Comparison of ENCODE assay signal across 8 mouse cellular contexts in the genomic region with DNA sequence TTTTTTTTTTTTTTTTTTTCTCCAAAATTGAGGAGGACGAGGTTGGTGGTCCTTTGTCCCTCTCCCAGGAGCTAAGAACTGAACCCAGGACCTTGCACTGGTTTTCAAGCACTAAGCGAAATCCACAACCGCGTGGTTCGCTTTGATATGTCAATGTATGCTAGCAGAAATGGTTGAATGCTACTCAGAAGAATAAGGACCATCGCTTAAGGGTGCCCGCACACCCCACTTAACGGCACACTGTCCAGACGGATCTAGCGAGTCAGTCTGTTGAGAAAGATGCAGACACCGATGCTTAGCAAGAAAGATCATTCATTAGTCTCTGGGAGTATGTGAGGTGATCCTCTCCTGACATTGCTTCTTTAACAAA. TPM values are rescaled to one million over a fixed set of nuclear protein-coding genes. Genes with fewer than 3 reads are reported as not detected.
DNase-seq lines count a peak whose midpoint lies in the region; ATAC-seq and TF ChIP-seq lines count a peak whose summit lies in the region.

No protein-coding gene starts in this region.

- peak; percentile 29; the same call in 1 of the 2 replicates for ATAC-seq in limb, embryonic 14.5 days (ENCODE audit: low FRiP score, low read depth)
- ATAC-seq in stomach, embryonic 15.5 days (ENCODE audit: insufficient read depth, low FRiP score, low read depth) = 0 out of 2 replicates have a peak, but pooled peaks have one; percentile 7

- H3K4me1 ChIP-seq in cerebellum, adult 2 months (ENCODE audit: control insufficient read depth, insufficient read depth, low read length) = no peaks in the 10 kb centered on the region
- peaks cover 18% of the 10 kb centered on the region for H3K4me1 ChIP-seq in thymus, adult 2 months (replicated peaks; ENCODE audit: control insufficient read depth, insufficient read depth, low read length)
- H3K4me1 ChIP-seq in limb, embryonic 14.5 days (ENCODE audit: control insufficient read depth, insufficient read depth, low read length) = peaks cover 5% of the 10 kb centered on the region; the same call in 1 of the 2 replicates
- H3K4me1 ChIP-seq in stomach, embryonic 15.5 days = peaks cover 12% of the 10 kb centered on the region

- intact Hi-C loops in left cerebral cortex, postnatal 10 days (cut with DNase I) = no loop called here

- 0 out of 2 replicates have a peak overlapping the region, but pooled peaks have one; percentile 4 for H3K27ac ChIP-seq in cerebellum, adult 2 months (ENCODE audit: insufficient read depth, low read length)
- H3K27ac ChIP-seq in thymus, adult 2 months (ENCODE audit: control insufficient read depth, insufficient read depth, low read length) = peak overlapping the region; percentile 70
- H3K27ac ChIP-seq in limb, embryonic 14.5 days (replicated peaks; ENCODE audit: low read depth, low read length) = no peak overlapping the region
- peak overlapping the region; percentile 76 for H3K27ac ChIP-seq in stomach, embryonic 15.5 days

- TF ChIP-seq CTCF in cerebellum, adult 2 months (IDR thresholded peaks at IDR 0.05; ENCODE audit: borderline replicate concordance, insufficient read depth, low read depth, low read length) = no peak
- no peak for TF ChIP-seq CTCF in thymus, adult 2 months (IDR thresholded peaks at IDR 0.05; ENCODE audit: borderline replicate concordance, control insufficient read depth, extremely low read depth, insufficient read depth, low read length, poor library complexity)

- 0 out of 2 replicates have a peak overlapping the region, but pooled peaks have one; percentile 31 for H3K9ac ChIP-seq in limb, embryonic 14.5 days (ENCODE audit: low read depth, low read length, severe bottlenecking)
- no peak overlapping the region for H3K9ac ChIP-seq in stomach, embryonic 15.5 days

- H3K36me3 ChIP-seq in thymus, adult 2 months (ENCODE audit: control insufficient read depth, insufficient read depth, low read length) = peaks cover 16% of the 10 kb centered on the region
- peaks cover 20% of the 10 kb centered on the region for H3K36me3 ChIP-seq in limb, embryonic 14.5 days (ENCODE audit: control insufficient read depth, insufficient read depth, low read length)
- 0 out of 2 replicates have a peak, but pooled peaks cover 10% of the 10 kb centered on the region for H3K36me3 ChIP-seq in stomach, embryonic 15.5 days

- no peaks in the 10 kb centered on the region for H3K27me3 ChIP-seq in cerebellum, adult 2 months (ENCODE audit: control insufficient read depth, insufficient read depth, low read length)
- no peaks in the 10 kb centered on the region for H3K27me3 ChIP-seq in thymus, adult 2 months (ENCODE audit: control insufficient read depth, insufficient read depth, low read length)
- no peaks in the 10 kb centered on the region for H3K27me3 ChIP-seq in limb, embryonic 14.5 days (ENCODE audit: control insufficient read depth, insufficient read depth, low read length)
- no peaks in the 10 kb centered on the region for H3K27me3 ChIP-seq in stomach, embryonic 15.5 days (replicated peaks)

- DNase-seq in cerebellum, adult 2 months = no peak
- no peak for DNase-seq in cerebellum, adult 11 months
- peak; percentile 38 for DNase-seq in thymus, adult 2 months
- DNase-seq in thymus, postnatal 4 days = no peak
- DNase-seq in limb, embryonic 14.5 days (ENCODE audit: low spot score) = no peak
- no peak for DNase-seq in left cerebral cortex, postnatal 10 days (ENCODE audit: extremely low spot score in 1 of 2, low spot score in 2 of 2)
- no peak for DNase-seq in gastrocnemius, adult 18-20 months (ENCODE audit: low spot score)

- peak overlapping the region; percentile 66 for H3K4me2 ChIP-seq in limb, embryonic 14.5 days (replicated peaks; ENCODE audit: low read depth, low read length, severe bottlenecking)
- H3K4me2 ChIP-seq in stomach, embryonic 15.5 days = peak overlapping the region; percentile 57

- TF ChIP-seq POLR2A in cerebellum, adult 2 months (IDR thresholded peaks at IDR 0.05; ENCODE audit: borderline replicate concordance, insufficient read depth, low read length) = no peak
- TF ChIP-seq POLR2A in thymus, adult 2 months (IDR thresholded peaks at IDR 0.05; ENCODE audit: control insufficient read depth, extremely low read depth, insufficient read depth, low read length, poor library complexity) = no peak; the same call in 1 of the 2 replicates
- TF ChIP-seq POLR2A in limb, embryonic 14.5 days (IDR thresholded peaks at IDR 0.05; ENCODE audit: borderline replicate concordance, extremely low read depth, insufficient read depth, insufficient read length) = no peak

- peak overlapping the region; percentile 74 for H3K4me3 ChIP-seq in cerebellum, adult 2 months (replicated peaks; ENCODE audit: insufficient read depth, low read depth, low read length)
- H3K4me3 ChIP-seq in thymus, adult 2 months (ENCODE audit: control insufficient read depth, insufficient read depth, low read length) = peak overlapping the region; percentile 1; the same call in 1 of the 2 replicates
- peak overlapping the region; percentile 98 for H3K4me3 ChIP-seq in limb, embryonic 14.5 days (replicated peaks; ENCODE audit: low read length)
- peak overlapping the region; percentile 87 for H3K4me3 ChIP-seq in stomach, embryonic 15.5 days (replicated peaks)

- no peaks in the 10 kb centered on the region for H3K9me3 ChIP-seq in limb, embryonic 14.5 days (ENCODE audit: control insufficient read depth, low read length)
- no peaks in the 10 kb centered on the region for H3K9me3 ChIP-seq in stomach, embryonic 15.5 days

- WGBS in cerebellum, adult 2 months = 25% methylated on average over 11 of the region's 11 CpGs
- 59% methylated on average over 11 of the region's 11 CpGs for WGBS in thymus, adult 2 months
- 30% methylated on average over 11 of the region's 11 CpGs for WGBS in limb, embryonic 14.5 days
- 19% methylated on average over 11 of the region's 11 CpGs for WGBS in stomach, embryonic 15.5 days

RNA-seq across cellular contexts. Expression of a gene that starts 0.4 kb away (rescaled TPM):
- polyA plus RNA-seq in cerebellum, adult 2 months (2012; rRNA removed) = 17.7 and 18.9 TPM in 2 replicates
- polyA plus RNA-seq in thymus, adult 2 months (2012; rRNA removed) = 67.4 and 76.9 TPM in 2 replicates
- 33.4 and 43.6 TPM in 2 replicates for polyA plus RNA-seq in limb, embryonic 14.5 days (2012; rRNA removed)
- 8.9 and 10.6 TPM in 2 replicates for polyA plus RNA-seq in limb, embryonic 14.5 days (2014; fragmentation: Nextera tagmentation; extraction: Ambion mirVana)
- polyA plus RNA-seq in stomach, embryonic 15.5 days (2015; fragmentation: Nextera tagmentation; extraction: Ambion mirVana) = 6.8 and 8.5 TPM in 2 replicates
- total RNA-seq in left cerebral cortex, postnatal 10 days (2021) = 10 to 100 TPM; 15.0 to 17.8 TPM
- total RNA-seq in gastrocnemius, adult 18-20 months (2021) = 1 to 10 TPM; 6.5 to 6.7 TPM

RNA-seq across cellular contexts. Expression of a gene that starts 22.5 kb away (rescaled TPM):
- 0.89 and 2.0 TPM in 2 replicates for polyA plus RNA-seq in cerebellum, adult 2 months (2012; rRNA removed)
- 18.6 and 26.5 TPM in 2 replicates for polyA plus RNA-seq in thymus, adult 2 months (2012; rRNA removed)
- polyA plus RNA-seq in limb, embryonic 14.5 days (2012; rRNA removed) = 18.6 and 23.5 TPM in 2 replicates
- 39.8 and 50.0 TPM in 2 replicates for polyA plus RNA-seq in limb, embryonic 14.5 days (2014; fragmentation: Nextera tagmentation; extraction: Ambion mirVana)
- 56.3 and 56.6 TPM in 2 replicates for polyA plus RNA-seq in stomach, embryonic 15.5 days (2015; fragmentation: Nextera tagmentation; extraction: Ambion mirVana)
- 1 to 10 TPM; 1.8 to 2.8 TPM for total RNA-seq in left cerebral cortex, postnatal 10 days (2021)
- total RNA-seq in gastrocnemius, adult 18-20 months (2021) = under 1 TPM; 0.53 to 0.88 TPM

RNA-seq across cellular contexts. Expression of a gene that starts 37.4 kb away (rescaled TPM):
- 4.0 and 4.3 TPM in 2 replicates for polyA plus RNA-seq in cerebellum, adult 2 months (2012; rRNA removed)
- 6.8 and 7.2 TPM in 2 replicates for polyA plus RNA-seq in thymus, adult 2 months (2012; rRNA removed)
- 7.8 and 9.6 TPM in 2 replicates for polyA plus RNA-seq in limb, embryonic 14.5 days (2012; rRNA removed)
- 15.1 and 15.4 TPM in 2 replicates for polyA plus RNA-seq in limb, embryonic 14.5 days (2014; fragmentation: Nextera tagmentation; extraction: Ambion mirVana)
- polyA plus RNA-seq in stomach, embryonic 15.5 days (2015; fragmentation: Nextera tagmentation; extraction: Ambion mirVana) = 14.6 and 16.3 TPM in 2 replicates
- 1 to 10 TPM; 4.6 to 5.4 TPM for total RNA-seq in left cerebral cortex, postnatal 10 days (2021)
- total RNA-seq in gastrocnemius, adult 18-20 months (2021) = 1 to 10 TPM; 2.9 to 3.9 TPM

Comparison
In these comparisons a context has a peak if more than half of its experiments do, and no peak if none do; other contexts are left out.
1. H3K4me3 ChIP-seq: peak in every context shown above with its lines; median percentile 98 in limb, embryonic 14.5 days; 87 in stomach, embryonic 15.5 days; 74 in cerebellum, adult 2 months; 1 in thymus, adult 2 months.